Mouse (Mus musculus): ENCODE data around the gene Zzef1. TPM values are rescaled to one million over a fixed set of nuclear protein-coding genes. Genes with fewer than 3 reads are reported as not detected.
A peak's percentile ranks its signal among the peaks of the same experiment; 100 is the strongest.

The Zzef1 gene
- polyA plus RNA-seq, 1 experiment from 2014 or later: 12.5 TPM

DNA sequence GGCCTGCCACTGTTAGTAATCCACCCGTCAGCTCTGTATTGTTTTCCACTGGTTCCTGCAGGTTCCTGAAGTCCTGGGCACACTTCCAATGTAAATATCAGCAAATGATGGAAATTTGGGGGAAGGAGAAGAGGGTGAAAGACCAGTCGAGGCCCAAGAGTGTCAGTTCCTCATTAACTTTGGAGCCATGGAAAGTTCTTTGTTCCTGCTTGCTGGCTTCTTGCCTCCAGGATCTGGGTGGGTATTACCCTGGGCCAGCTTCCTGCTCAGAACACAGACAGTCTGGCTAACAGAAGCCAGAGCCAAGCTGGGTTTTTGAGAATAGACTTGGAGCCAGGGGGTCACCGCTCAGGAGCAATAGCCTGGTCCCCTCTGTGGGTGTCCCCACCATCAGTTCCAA lies 156.2 kb downstream of the Zzef1 start:
- no peak overlapping the region for H3K4me2 ChIP-seq
- H3K27ac ChIP-seq (replicated peaks): no peak overlapping the region
- no peak for ATAC-seq (ENCODE audit: low read depth)
- no peaks in the 10 kb centered on the region for H3K36me3 ChIP-seq
- H3K9me3 ChIP-seq: no peaks in the 10 kb centered on the region
- H3K4me1 ChIP-seq (replicated peaks): peaks cover 7% of the 10 kb centered on the region; the same call in 1 of the 2 replicates
- WGBS: 63% methylated on average over 3 of the region's 3 CpGs
- H3K4me3 ChIP-seq: no peak overlapping the region
- H3K27me3 ChIP-seq: 0 out of 2 replicates have a peak, but pooled peaks cover 4% of the 10 kb centered on the region
- no peak overlapping the region for H3K9ac ChIP-seq

DNA sequence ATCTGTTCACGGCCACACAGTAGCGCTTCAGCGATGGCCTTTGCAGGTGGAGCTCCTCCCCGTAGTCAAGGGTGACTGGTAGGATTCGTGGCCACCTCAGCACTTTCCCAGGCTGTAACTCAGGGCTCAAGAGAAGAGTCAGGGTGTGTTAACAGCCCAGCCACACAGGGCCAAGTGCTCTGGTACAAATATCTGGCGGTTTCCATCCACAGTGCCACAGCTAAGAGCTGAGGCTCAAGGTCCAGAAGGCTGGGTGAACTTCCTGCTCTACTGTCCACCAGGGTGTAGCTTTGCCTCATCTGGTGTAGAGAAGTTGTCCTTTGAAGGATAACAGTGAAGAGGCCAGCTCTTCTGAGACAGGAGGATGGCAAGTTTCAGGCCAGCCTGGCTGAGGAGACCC lies 156.7 kb downstream of the Zzef1 start:
- no peak overlapping the region for H3K4me2 ChIP-seq
- H3K27me3 ChIP-seq: 0 out of 2 replicates have a peak, but pooled peaks cover 4% of the 10 kb centered on the region
- no peak for ATAC-seq (ENCODE audit: low read depth)
- H3K36me3 ChIP-seq: no peaks in the 10 kb centered on the region
- H3K4me1 ChIP-seq (replicated peaks): peaks cover 3% of the 10 kb centered on the region; the same call in 1 of the 2 replicates
- no peak overlapping the region for H3K4me3 ChIP-seq
- H3K9me3 ChIP-seq: no peaks in the 10 kb centered on the region
- 88% methylated on average over 6 of the region's 6 CpGs for WGBS
- no peak overlapping the region for H3K27ac ChIP-seq (replicated peaks)
- no peak overlapping the region for H3K9ac ChIP-seq

DNA sequence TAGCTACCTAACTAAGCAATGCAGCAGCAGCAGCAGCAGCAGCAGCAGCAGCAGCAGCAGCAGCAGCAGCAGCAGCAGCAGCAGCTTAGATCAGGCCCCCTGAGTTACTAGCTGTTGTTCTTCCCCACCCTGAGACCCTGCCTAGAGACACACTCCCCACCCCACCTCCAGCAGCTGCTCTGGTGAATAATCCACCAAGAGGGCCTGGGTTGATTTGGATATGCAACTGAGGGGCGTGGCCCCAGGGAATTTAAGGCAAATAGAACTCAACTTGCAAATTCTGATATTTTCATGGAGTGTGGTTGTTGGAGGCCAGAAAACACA lies 157.1 kb downstream of the Zzef1 start:
- no peak for ATAC-seq (ENCODE audit: low read depth)
- H3K9me3 ChIP-seq: no peaks in the 10 kb centered on the region
- no peak overlapping the region for H3K4me3 ChIP-seq
- no peaks in the 10 kb centered on the region for H3K36me3 ChIP-seq
- WGBS: 81% methylated on average over 1 of the region's 1 CpGs
- no peak overlapping the region for H3K4me2 ChIP-seq
- 0 out of 2 replicates have a peak, but pooled peaks cover 4% of the 10 kb centered on the region for H3K27me3 ChIP-seq
- 0 out of 2 replicates have a peak, but pooled peaks cover 3% of the 10 kb centered on the region for H3K4me1 ChIP-seq (replicated peaks)
- no peak overlapping the region for H3K9ac ChIP-seq
- no peak overlapping the region for H3K27ac ChIP-seq (replicated peaks)

DNA sequence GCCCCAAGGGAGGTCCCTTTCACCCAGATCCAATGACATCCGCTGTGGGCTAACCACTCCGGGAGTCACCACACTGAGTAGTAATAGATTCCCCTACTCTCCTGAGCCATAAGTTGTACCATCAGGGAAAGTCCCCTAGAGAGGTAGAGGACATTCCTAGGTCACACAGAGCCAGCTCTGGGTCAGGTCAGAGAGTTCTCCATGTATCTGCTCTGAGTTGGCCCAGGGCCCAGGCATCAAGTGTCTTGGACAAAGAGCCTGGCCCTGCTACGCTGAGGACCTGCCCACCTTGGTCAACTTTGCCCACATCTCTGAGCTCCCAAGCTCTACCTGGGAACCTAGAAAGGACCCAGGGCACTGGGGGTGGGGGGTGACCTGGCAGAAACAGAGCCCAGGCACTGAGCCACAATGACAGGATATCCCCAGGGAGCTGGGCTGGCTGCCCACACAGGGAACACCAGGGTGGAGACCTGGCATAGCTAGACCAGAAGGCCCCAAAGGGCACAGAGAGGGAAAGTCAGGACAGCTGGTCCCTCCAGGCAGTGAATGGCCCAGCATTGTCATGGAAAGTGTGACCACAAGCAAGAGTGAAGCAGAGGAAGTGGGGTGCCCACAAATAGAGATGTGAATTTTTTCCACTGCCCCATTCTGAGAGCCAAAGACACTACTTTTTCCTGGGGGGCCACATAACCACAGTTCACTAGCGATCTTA lies 157.6 kb downstream of the Zzef1 start:
- no peak for ATAC-seq (ENCODE audit: low read depth)
- Histone ChIP-seq H3K4me1 (replicated peaks) (0 out of 2 replicates have a peak, but pooled peaks cover 3% of the 10 kb centered on the region), H3K36me3 (no peaks in the 10 kb centered on the region), H3K9me3 (no peaks in the 10 kb centered on the region), H3K9ac (no peak overlapping the region), H3K4me3 (no peak overlapping the region), H3K27me3 (0 out of 2 replicates have a peak, but pooled peaks cover 4% of the 10 kb centered on the region), H3K27ac (replicated peaks) (no peak overlapping the region), H3K4me2 (no peak overlapping the region)
- WGBS: 86% methylated on average over 4 of the region's 4 CpGs

DNA sequence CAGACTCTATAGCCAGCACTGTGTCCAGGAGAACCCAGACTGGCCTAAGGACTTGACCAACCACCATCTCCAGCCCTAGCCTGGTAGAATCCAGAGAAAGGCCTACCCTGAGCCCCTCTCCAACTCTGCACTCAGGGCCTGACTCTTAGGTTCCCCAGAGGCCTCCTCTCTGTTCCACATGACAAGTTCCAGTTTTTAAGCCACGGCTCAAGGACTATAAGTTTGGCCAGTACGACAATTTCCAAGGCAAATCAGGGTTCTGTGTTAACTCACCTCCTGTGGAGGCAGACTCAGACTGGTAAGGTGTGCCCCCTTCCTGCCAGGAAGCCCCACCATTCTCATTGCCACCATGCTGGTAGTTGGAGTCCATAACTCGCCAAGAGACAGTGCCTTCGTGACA lies 158.2 kb downstream of the Zzef1 start:
- Histone ChIP-seq H3K4me1 (replicated peaks) (0 out of 2 replicates have a peak, but pooled peaks cover 3% of the 10 kb centered on the region), H3K4me3 (no peak overlapping the region), H3K4me2 (no peak overlapping the region), H3K9me3 (no peaks in the 10 kb centered on the region), H3K27ac (replicated peaks) (no peak overlapping the region), H3K9ac (no peak overlapping the region), H3K36me3 (no peaks in the 10 kb centered on the region), H3K27me3 (peaks cover 8% of the 10 kb centered on the region)
- 85% methylated on average over 4 of the region's 4 CpGs for WGBS
- no peak for ATAC-seq (ENCODE audit: low read depth)

DNA sequence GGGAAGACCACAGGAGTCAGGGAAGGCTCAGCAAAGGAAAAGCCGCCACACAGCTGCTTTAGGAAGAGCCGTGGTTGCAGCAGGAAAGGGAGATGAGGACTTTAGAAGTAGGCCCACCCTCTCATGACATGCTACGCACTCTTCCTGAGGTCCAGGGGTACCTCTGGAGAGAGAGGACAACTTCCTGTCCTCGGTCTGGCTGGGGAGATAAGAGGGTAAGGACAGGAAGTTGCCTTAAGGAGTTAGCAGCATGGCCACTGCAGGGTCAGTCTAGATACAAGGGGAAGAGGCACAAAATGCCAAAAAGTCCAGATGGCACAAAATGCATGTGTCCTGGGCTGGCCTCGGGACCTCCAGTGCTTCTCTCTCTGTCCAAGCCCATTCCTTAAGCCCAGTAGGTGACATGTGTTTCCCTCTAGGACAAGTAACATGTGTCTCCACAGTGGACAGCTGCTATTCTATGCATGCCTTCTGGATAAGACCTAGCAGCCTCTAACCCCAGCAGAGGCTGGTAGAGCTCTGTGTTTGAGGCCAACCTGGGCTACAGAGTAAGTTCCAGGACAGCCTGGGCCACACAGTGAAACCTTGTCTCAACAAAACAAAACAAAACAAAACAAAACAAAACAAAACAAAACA lies 159.4 kb downstream of the Zzef1 start:
- H3K9ac ChIP-seq: no peak overlapping the region
- ATAC-seq (ENCODE audit: low read depth): no peak
- H3K9me3 ChIP-seq: no peaks in the 10 kb centered on the region
- no peak overlapping the region for H3K4me2 ChIP-seq
- 72% methylated on average over 5 of the region's 5 CpGs for WGBS
- H3K27ac ChIP-seq (replicated peaks): no peak overlapping the region
- no peaks in the 10 kb centered on the region for H3K36me3 ChIP-seq
- peaks cover 21% of the 10 kb centered on the region for H3K27me3 ChIP-seq
- no peak overlapping the region for H3K4me3 ChIP-seq
- 0 out of 2 replicates have a peak, but pooled peaks cover 3% of the 10 kb centered on the region for H3K4me1 ChIP-seq (replicated peaks)

DNA sequence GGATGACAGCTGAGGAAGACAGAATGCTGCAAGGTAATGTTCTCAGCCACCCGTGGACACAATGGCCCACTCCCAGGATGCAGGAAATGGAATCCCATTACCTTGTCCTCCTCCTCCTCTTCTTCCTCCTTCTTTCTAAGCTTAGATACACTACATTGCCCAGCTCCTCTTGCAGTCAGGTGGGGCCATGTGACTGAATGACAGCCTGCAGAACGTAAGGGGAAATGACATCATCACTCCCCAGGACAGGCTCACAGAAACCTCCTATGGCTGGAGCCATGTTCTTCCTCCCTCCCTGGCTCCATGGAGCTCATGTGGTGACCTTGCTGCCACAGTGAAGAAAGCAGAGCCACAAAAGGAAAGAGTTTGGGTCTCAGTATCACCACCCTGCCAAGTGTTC lies 161.3 kb downstream of the Zzef1 start:
- Histone ChIP-seq H3K36me3 (no peaks in the 10 kb centered on the region), H3K27me3 (peaks cover 39% of the 10 kb centered on the region), H3K4me3 (no peak overlapping the region), H3K4me2 (no peak overlapping the region), H3K4me1 (replicated peaks) (peaks cover 15% of the 10 kb centered on the region), H3K27ac (replicated peaks) (no peak overlapping the region), H3K9ac (no peak overlapping the region), H3K9me3 (no peaks in the 10 kb centered on the region)
- WGBS: 72% methylated on average over 2 of the region's 2 CpGs
- ATAC-seq (ENCODE audit: low read depth): no peak

DNA sequence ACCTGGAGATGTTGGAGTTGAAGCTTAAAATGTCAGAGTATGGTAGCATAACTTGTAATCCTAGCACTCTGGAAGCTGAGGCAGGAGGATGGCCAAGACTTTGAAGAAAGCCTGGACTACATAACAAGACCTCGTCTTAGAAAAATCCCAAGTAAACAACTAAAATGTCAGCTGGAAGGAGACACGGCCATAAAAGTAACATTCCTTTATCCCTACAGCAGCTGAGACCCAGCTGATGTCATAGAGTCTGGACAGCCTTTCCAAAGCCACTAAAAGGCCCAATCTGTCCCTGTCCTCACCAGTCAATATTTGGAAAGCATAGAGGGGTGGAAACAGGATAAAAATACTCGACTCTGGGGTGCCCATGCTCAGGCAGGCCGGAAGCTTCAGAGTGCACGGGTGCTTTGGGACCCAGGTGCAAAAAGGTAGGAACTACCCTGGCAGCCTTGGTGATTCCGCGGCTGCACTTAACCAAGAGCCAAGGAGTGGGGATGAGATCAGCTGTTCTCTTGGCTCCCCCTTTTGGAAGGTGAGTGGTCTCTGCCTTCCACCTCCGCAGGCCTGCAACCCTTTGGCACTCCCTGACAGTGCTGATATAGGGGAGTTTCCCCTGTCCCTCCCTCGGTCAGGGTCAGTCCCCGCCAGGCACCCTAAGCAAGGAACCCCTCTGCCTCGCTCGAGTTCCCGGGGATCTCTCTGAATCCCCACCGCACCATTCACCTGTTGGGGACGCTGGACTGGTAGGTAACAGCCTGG lies 164.1 kb downstream of the Zzef1 start:
- H3K4me2 ChIP-seq: 0 out of 2 replicates have a peak overlapping the region, but pooled peaks have one; percentile 50
- ATAC-seq (ENCODE audit: low read depth): no peak
- peaks cover 12% of the 10 kb centered on the region for H3K4me1 ChIP-seq (replicated peaks)
- H3K36me3 ChIP-seq: no peaks in the 10 kb centered on the region
- H3K9ac ChIP-seq: no peak overlapping the region
- no peak overlapping the region for H3K4me3 ChIP-seq
- peaks cover 55% of the 10 kb centered on the region for H3K27me3 ChIP-seq
- no peaks in the 10 kb centered on the region for H3K9me3 ChIP-seq
- no peak overlapping the region for H3K27ac ChIP-seq (replicated peaks)
- WGBS: 14% methylated on average over 15 of the region's 15 CpGs

DNA sequence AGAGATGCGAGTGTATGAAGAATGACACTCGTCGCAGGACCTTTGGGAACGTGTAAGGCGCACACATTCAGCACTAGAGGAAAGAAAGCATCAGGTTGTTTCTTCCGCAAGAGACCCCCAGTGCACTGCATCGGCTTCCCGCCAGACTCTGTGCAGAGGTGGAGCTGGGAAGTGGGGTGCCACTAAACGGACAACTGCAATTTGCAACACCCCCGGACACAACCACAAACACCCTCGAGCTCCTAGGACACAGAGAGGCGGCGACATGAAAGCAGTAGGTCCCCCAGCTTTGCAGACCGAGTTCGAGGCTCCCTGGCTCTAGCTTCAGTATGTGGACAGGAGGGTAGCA lies 164.7 kb downstream of the Zzef1 start:
- Histone ChIP-seq H3K4me2 (peak overlapping the region; percentile 50), H3K9me3 (no peaks in the 10 kb centered on the region), H3K27ac (replicated peaks) (no peak overlapping the region), H3K27me3 (peaks cover 55% of the 10 kb centered on the region), H3K36me3 (no peaks in the 10 kb centered on the region), H3K9ac (no peak overlapping the region), H3K4me3 (peak overlapping the region; percentile 26), H3K4me1 (replicated peaks) (peaks cover 12% of the 10 kb centered on the region)
- WGBS: 3% methylated on average over 15 of the region's 15 CpGs
- ATAC-seq (ENCODE audit: low read depth): no peak

DNA sequence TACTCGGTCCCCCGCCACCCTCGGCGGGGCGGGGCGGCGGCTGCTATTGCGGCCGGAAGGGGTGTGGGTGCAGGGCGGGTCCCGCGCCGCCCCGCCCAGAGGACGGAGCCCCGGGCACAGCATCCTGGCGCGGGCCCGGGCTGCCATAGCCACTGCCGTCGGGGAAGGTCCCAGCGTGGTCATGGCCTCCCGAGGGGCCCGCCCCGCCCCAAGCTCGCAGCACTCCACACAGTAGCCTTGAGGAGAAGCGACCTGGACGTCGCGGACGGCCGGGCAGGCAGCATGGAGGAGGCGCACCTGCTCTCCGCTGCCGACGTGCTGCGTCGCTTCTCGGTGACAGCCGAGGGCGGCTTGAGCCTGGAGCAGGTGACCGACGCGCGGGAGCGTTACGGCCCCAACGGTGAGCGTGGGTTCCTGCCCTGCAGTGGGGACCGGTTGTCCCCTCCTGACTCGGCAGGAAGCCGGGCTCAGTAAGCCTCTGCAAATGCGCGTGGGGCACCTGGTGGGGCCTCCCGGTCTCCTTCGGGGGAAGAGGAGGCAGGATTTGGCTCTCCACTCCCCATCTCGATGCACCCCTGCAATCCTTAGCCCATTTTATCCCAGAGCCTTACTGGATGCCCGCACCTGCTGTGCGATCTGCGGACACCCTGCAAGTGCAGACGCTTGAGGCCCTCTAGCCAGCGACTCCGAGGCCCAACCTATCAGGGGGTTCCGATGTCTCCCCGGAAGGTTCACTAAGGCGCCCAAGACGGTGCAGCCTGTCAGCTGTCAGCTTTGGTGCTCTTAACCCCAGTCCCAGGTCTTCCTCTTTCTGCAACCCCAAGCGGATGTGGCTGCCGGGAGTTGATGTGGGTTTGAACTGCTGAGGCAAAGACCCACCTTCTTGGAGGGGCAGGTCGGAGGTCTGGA lies 165.3 kb downstream of the Zzef1 start, which contains the start of gene Atp2a3:
TSS of gene Atp2a3 (plus strand) at position 98 of the 909 bp plus-strand sequence.
- Histone ChIP-seq H3K9me3 (no peaks in the 10 kb centered on the region), H3K4me3 (peak within 1 kb of the TSS; percentile 26), H3K36me3 (no peaks in the 10 kb centered on the region), H3K27ac (replicated peaks) (no peak within 1 kb of the TSS), H3K27me3 (peaks cover 55% of the 10 kb centered on the region), H3K4me2 (peak within 1 kb of the TSS; percentile 50), H3K9ac (no peak within 1 kb of the TSS; the same call in 1 of the 2 replicates), H3K4me1 (replicated peaks) (peaks cover 12% of the 10 kb centered on the region)
- WGBS: 4% methylated on average over 60 of the region's 70 CpGs
- no peak for ATAC-seq (ENCODE audit: low read depth)

DNA sequence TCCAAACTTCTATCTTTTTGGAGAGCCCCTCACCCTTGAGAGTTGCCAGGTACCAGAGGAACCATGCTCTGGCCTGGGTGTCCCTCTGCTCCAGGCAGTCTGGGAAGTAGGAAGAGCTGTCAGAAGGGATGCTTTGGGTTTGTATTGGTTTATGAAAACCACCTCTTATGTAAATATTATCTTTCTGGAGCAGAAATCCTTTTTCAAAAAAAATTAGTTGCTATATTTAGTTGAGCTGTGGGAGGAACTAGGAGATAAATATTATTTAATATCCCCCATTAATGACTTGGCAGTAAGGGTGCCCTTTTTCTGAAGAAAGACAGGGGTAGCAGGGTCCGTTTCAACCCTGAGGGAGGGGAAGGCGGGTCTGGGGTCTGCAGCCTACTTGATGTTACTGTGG lies 166.4 kb downstream of the Zzef1 start:
- WGBS: 85% methylated on average over 2 of the region's 2 CpGs
- H3K4me1 ChIP-seq (replicated peaks): peaks cover 12% of the 10 kb centered on the region
- ATAC-seq (ENCODE audit: low read depth): no peak
- H3K9ac ChIP-seq: no peak overlapping the region
- no peak overlapping the region for H3K4me2 ChIP-seq
- no peaks in the 10 kb centered on the region for H3K9me3 ChIP-seq
- no peak overlapping the region for H3K27ac ChIP-seq (replicated peaks)
- H3K27me3 ChIP-seq: peaks cover 51% of the 10 kb centered on the region
- H3K36me3 ChIP-seq: no peaks in the 10 kb centered on the region
- H3K4me3 ChIP-seq: no peak overlapping the region
